Mouse (Mus musculus) midbrain, postnatal 0 days (tissue): ENCODE measurements around the gene Gvin1. TPM values are rescaled to one million over a fixed set of nuclear protein-coding genes. Genes with fewer than 3 reads are reported as not detected.
"Not testable (repeated sequence)": the region's sequence is repeated elsewhere in the genome, so short reads cannot be mapped to it uniquely, and the experiment has no call there.

Experiments
- ATAC-seq: fragments of 200-750 bp; cut with Nextera tagmentation; 2 replicates; pipeline ENCODE4 v1.8.0; 2017; ENCODE audit warnings: moderate number of reproducible peaks, mild to moderate bottlenecking, moderate TSS enrichment, moderate library complexity; ENCODE audit not compliant: low FRiP score
- DNase-seq: peaks from one replicate; pipeline ENCODE4 v3.0.0-alpha.2; 2015; ENCODE audit warnings: low spot score
- H3K27ac ChIP-seq: fragments of 300-500 bp; sonication (generic); 2 replicates; pipeline ENCODE4 v1.5.1; 2014; ENCODE audit warnings: low read depth, mild to moderate bottlenecking, low read length, mixed read lengths
- H3K27me3 ChIP-seq: fragments of 300-500 bp; sonication (generic); 2 replicates; pipeline ENCODE4 v1.6.1; 2014; ENCODE audit warnings: low read length, control low read depth, mixed read lengths; ENCODE audit not compliant: insufficient read depth
- H3K36me3 ChIP-seq: fragments of 300-500 bp; sonication (generic); 2 replicates; pipeline ENCODE4 v1.6.1; 2014; ENCODE audit warnings: low read length, control low read depth, mixed read lengths; ENCODE audit not compliant: insufficient read depth
- H3K4me1 ChIP-seq: fragments of 300-500 bp; sonication (generic); 2 replicates; pipeline ENCODE4 v1.6.1; 2014; ENCODE audit warnings: mild to moderate bottlenecking, control low read depth, antibody characterized with exemption, low read length, mixed read lengths; ENCODE audit not compliant: insufficient read depth
- H3K4me2 ChIP-seq: fragments of 300-500 bp; sonication (generic); 2 replicates; pipeline ENCODE4 v1.6.1; 2014; ENCODE audit warnings: low read depth, mild to moderate bottlenecking, low read length, mixed read lengths; ENCODE audit not compliant: poor library complexity, severe bottlenecking
- H3K4me3 ChIP-seq: fragments of 300-500 bp; sonication (generic); 2 replicates; pipeline ENCODE4 v1.5.1; 2014; ENCODE audit warnings: low read depth, mild to moderate bottlenecking, low read length, moderate library complexity
- H3K9ac ChIP-seq: fragments of 300-500 bp; sonication (generic); replicated peaks from 2 replicates; pipeline ENCODE4 v1.6.1; 2014; ENCODE audit warnings: mild to moderate bottlenecking, low read length, moderate library complexity, mixed read lengths; ENCODE audit not compliant: poor library complexity, severe bottlenecking
- H3K9me3 ChIP-seq: fragments of 300-500 bp; sonication (generic); 2 replicates; pipeline ENCODE4 v1.6.1; 2016; ENCODE audit warnings: low read length, control low read depth
- WGBS: fragments of 180-500 bp; shearing (Covaris S2); extraction: QIAGEN DNeasy Blood & Tissue Kit; methylation state at CpG from one replicate; pipeline ENCODE4 v1.1.7; 2014; 5-methylcytosine and 5-hydroxymethylcytosine counted together
- polyA plus RNA-seq: library from polyadenylated mRNA; unstranded; fragments of >200 nt; fragmentation: Nextera tagmentation; extraction: Ambion mirVana; gene quantifications from 2 replicates; pipeline ENCODE4 v1.2.1, GENCODE M21; 2015
- total RNA-seq: library from RNA; depleted of rRNA; stranded (reverse); fragments of >200 nt; gene quantifications from 2 replicates; pipeline ENCODE4 v1.2.3, GENCODE M21; 2014

Gene Gvin1
- total and polyA plus RNA-seq, 2 experiments from 2014 or later, result 0.04 to 0.38 TPM

GRCm38 (mm10) chr7:106141128-106141895 is 73.8 kb downstream of the Gvin1 start:
- H3K36me3 ChIP-seq, H3K4me1 ChIP-seq, H3K4me2 ChIP-seq, DNase-seq, ATAC-seq, H3K27me3 ChIP-seq, H3K27ac ChIP-seq, H3K9ac ChIP-seq, H3K4me3 ChIP-seq, H3K9me3 ChIP-seq: not testable (repeated sequence)
- WGBS, result no CpG with 5 or more reads among the region's 1 CpGs

GRCm38 (mm10) chr7:106117090-106117948 is 97.8 kb downstream of the Gvin1 start:
- ATAC-seq, H3K9me3 ChIP-seq, H3K27ac ChIP-seq, H3K4me3 ChIP-seq, H3K4me2 ChIP-seq, H3K36me3 ChIP-seq, H3K27me3 ChIP-seq, H3K4me1 ChIP-seq, H3K9ac ChIP-seq, DNase-seq: not testable (repeated sequence)
- WGBS, result no CpG with 5 or more reads among the region's 2 CpGs
